14 mouse cellular contexts compared by ENCODE assay signal in the genomic region with DNA sequence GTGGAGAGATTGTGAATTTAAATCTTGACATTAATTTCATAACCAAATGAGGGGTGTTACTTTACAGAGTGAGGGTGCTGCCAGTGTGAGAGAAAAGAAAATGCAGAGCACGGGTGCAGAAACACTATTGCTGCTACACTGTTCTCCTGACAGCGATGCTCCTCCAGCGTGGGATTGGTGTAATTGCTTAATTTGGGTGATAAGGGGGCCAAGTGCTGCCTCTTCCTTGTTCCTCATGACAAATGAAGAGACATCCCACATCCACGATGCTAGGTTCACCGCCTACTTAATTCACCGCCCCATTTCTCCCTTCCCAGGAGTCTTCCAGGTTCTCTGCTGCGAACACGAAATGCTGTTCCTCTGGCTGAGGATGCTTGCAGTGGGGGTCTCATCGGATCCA.
DNase-seq lines count a peak whose midpoint lies in the region; ATAC-seq lines count a peak whose summit lies in the region.
"Had no signal": no experiment of that assay in that cellular context is flagged by ENCODE, and none has a peak within 500 bp of the region (broad histone marks: within the 10 kb centered on the region; RNA-seq: fewer than 3 reads in every experiment).

No protein-coding gene starts in this region.

- no peaks in the 10 kb centered on the region for H3K27me3 ChIP-seq in hindbrain, embryonic 13.5 days
- peaks cover 37% of the 10 kb centered on the region for H3K27me3 ChIP-seq in hindbrain, embryonic 10.5 days (ENCODE audit: insufficient read depth, poor library complexity, severe bottlenecking)

- peak overlapping the region; percentile 75 for H3K27ac ChIP-seq in hindbrain, embryonic 13.5 days
- H3K27ac ChIP-seq in hindbrain, embryonic 10.5 days = no peak overlapping the region
- H3K27ac ChIP-seq: embryonic facial prominence, embryonic 10.5 days; heart, adult 2 months had no signal

- peaks cover 43% of the 10 kb centered on the region for H3K4me1 ChIP-seq in hindbrain, embryonic 13.5 days (replicated peaks)
- H3K4me1 ChIP-seq in hindbrain, embryonic 10.5 days (replicated peaks) = peaks cover 27% of the 10 kb centered on the region

- 64% methylated on average over 9 of the region's 9 CpGs for WGBS in hindbrain, embryonic 13.5 days
- WGBS in hindbrain, embryonic 10.5 days = 81% methylated on average over 9 of the region's 9 CpGs

- no peaks in the 10 kb centered on the region for H3K9me3 ChIP-seq in hindbrain, embryonic 13.5 days
- 0 out of 2 replicates have a peak, but pooled peaks cover 4% of the 10 kb centered on the region for H3K9me3 ChIP-seq in hindbrain, embryonic 10.5 days

- H3K4me3 ChIP-seq in hindbrain, embryonic 13.5 days = no peak overlapping the region
- H3K4me3 ChIP-seq in hindbrain, embryonic 10.5 days = no peak overlapping the region
- H3K4me3 ChIP-seq: embryonic facial prominence, embryonic 10.5 days; heart, adult 2 months had no signal

- H3K36me3 ChIP-seq in hindbrain, embryonic 13.5 days = no peaks in the 10 kb centered on the region
- H3K36me3 ChIP-seq in hindbrain, embryonic 10.5 days = no peaks in the 10 kb centered on the region
- H3K36me3 ChIP-seq: embryonic facial prominence, embryonic 10.5 days had no signal

- 0 out of 2 replicates have a peak overlapping the region, but pooled peaks have one; percentile 4 for H3K4me2 ChIP-seq in hindbrain, embryonic 13.5 days

- 0 out of 2 replicates have a peak, but pooled peaks have one; percentile 24 for ATAC-seq in hindbrain, embryonic 13.5 days (ENCODE audit: low FRiP score)
- ATAC-seq in megakaryocyte-erythroid progenitor cell, adult 5-6 weeks (replicated peaks; ENCODE audit: low FRiP score, low TSS enrichment, poor library complexity, severe bottlenecking) = no peak

- no peak for DNase-seq in hindbrain, embryonic 10.5 days (ENCODE audit: low spot score)
- peak; percentile 92 for DNase-seq in brain, adult 2 months (ENCODE audit: low read depth, low spot score)
- DNase-seq in frontal cortex, adult 2 months (ENCODE audit: extremely low spot score in 1 of 2, low spot score in 1 of 2) = peak; percentile 81
- peak; percentile 41 to 84 for DNase-seq in left cerebral cortex, adult 8-10 months (ENCODE audit: low spot score in 2 of 2)
- no peak for DNase-seq in lung, postnatal 36 days
- no peak for DNase-seq in embryo, embryonic 10 days (ENCODE audit: low spot score)
- DNase-seq: cerebellum, adult 9-10 months; heart, adult 2 months; heart, postnatal 14 days; kidney, adult 8-10 months; lung, postnatal 4 days had no signal

- H3K9ac ChIP-seq in hindbrain, embryonic 13.5 days = no peak overlapping the region

Comparison
In these comparisons a context has a peak if more than half of its experiments do, and no peak if none do; other contexts are left out.
1. DNase-seq: peak in brain, adult 2 months (single experiment), frontal cortex, adult 2 months (2 of 2) and left cerebral cortex, adult 8-10 months (2 of 2); none in hindbrain, embryonic 10.5 days (single experiment), lung, postnatal 36 days (single experiment) and embryo, embryonic 10 days (single experiment).